Mouse (Mus musculus) stomach, postnatal 0 days (tissue): ENCODE measurements around the gene Disc1.

Experiments used
- CTCF ChIP-seq: IDR thresholded peaks from 2 replicates; pipeline ENCODE4 v1.5.1; 2016; ENCODE audit warnings: antibody characterized with exemption, low read depth, mild to moderate bottlenecking, moderate library complexity
- EP300 ChIP-seq: optimal IDR thresholded peaks from 2 replicates; pipeline ENCODE3; 2016; ENCODE audit warnings: antibody characterized with exemption

DNA sequence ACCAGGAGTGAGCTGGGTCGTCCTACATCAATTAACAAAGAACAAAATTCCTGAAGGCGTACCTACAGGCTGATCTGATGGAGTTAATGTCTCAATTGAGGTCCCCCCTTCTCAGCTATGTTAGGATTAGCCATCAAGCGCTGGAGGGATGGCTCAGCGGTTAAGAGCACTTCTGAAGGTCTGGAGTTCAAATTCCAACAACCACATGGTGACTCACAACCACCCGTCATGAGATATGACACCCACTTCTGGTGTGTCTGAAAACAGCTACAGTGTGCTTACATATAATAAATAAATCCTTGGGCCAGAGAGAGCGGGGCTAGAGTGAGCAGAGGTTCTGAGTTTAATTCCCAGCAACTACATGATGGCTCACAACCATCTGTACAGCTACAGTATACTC is 109.9 kb downstream of the Disc1 start:
- TF ChIP-seq EP300, result no peak
- no peak for TF ChIP-seq CTCF
